Mouse (Mus musculus) gastrocnemius, postnatal 14 days (tissue): ENCODE data around the gene Jun. TPM values are rescaled to one million over a fixed set of nuclear protein-coding genes. Genes with fewer than 3 reads are reported as not detected.
A peak's percentile ranks its signal among the peaks of the same experiment; 100 is the strongest.

ENCODE experiments used
- DNase-seq: peaks from one replicate; pipeline ENCODE4 v3.0.0; 2021; ENCODE audit warnings: mixed read lengths
- intact Hi-C: fragments of 180-260 bp; cut with DNase I; formaldehyde crosslinking; loops from one replicate; pipeline ENCODE4 v1.15.1; 2025; ENCODE audit warnings: low total_unique reads
- total RNA-seq, 2 experiments: library from RNA; stranded (reverse); gene quantifications; 2 replicates each; pipeline ENCODE4 v1.2.3; 2021

Jun gene
- total RNA-seq, 2 experiments from 2014 or later: 37.6 to 54.8 TPM

GRCm38 (mm10) chr4:95078625-95079024 is 26.6 kb upstream of the Jun start:
- intact Hi-C loops: no loop called here
- DNase-seq: no peak

GRCm38 (mm10) chr4:95076279-95076678 is 24.3 kb upstream of the Jun start:
- intact Hi-C loops: no loop called here
- DNase-seq: no peak

GRCm38 (mm10) chr4:95075591-95076002 is 23.6 kb upstream of the Jun start:
- DNase-seq: no peak
- intact Hi-C loops: no loop called here

GRCm38 (mm10) chr4:95074319-95074718 is 22.3 kb upstream of the Jun start:
- intact Hi-C loops: no loop called here
- no peak for DNase-seq

GRCm38 (mm10) chr4:95073214-95073750 is 21.3 kb upstream of the Jun start:
- intact Hi-C loops: no loop called here
- no peak for DNase-seq

GRCm38 (mm10) chr4:95070407-95070806 is 18.4 kb upstream of the Jun start:
- intact Hi-C loops: no loop called here

GRCm38 (mm10) chr4:95068045-95068948 is 16.3 kb upstream of the Jun start:
- DNase-seq: no peak
- intact Hi-C loops: loop anchor here (10.0 kb wide), 1 partner anchor 77 kb away; no protein-coding TSS in a partner anchor

More at GRCm38 (mm10) chr4:95070407-95070806, 18.4 kb upstream of the Jun start:
- DNase-seq: no peak

- intact Hi-C loops: loop anchor here (10.0 kb wide), 1 partner anchor 81 kb away; no protein-coding TSS in a partner anchor
- no peak for DNase-seq
Observed at GRCm38 (mm10) chr4:95063609-95064210, 11.7 kb upstream of the Jun start.

- DNase-seq: no peak
- intact Hi-C loops: loop anchor here (10.0 kb wide), 1 partner anchor 82 kb away; no protein-coding TSS in a partner anchor
Observed at GRCm38 (mm10) chr4:95062873-95063272, 10.9 kb upstream of the Jun start.

- intact Hi-C loops: loop anchor here (10.0 kb wide), 1 partner anchor 238 kb away; no protein-coding TSS in a partner anchor
- no peak for DNase-seq
Observed at GRCm38 (mm10) chr4:95057264-95057663, 5.2 kb upstream of the Jun start.

GRCm38 (mm10) chr4:95055276-95055675 is 3.3 kb upstream of the Jun start:
- intact Hi-C loops: loop anchor here (10.0 kb wide), 1 partner anchor 240 kb away; no protein-coding TSS in a partner anchor
- no peak for DNase-seq

- intact Hi-C loops: loop anchor here (5.0 to 10.0 kb wide), 3 partner anchors 113 to 818 kb away; no protein-coding TSS in a partner anchor
- no peak for DNase-seq
Observed at GRCm38 (mm10) chr4:95054336-95054735, 2.3 kb upstream of the Jun start.

GRCm38 (mm10) chr4:95053791-95054117 is 1.7 kb upstream of the Jun start:
- DNase-seq: peak; percentile 79
- intact Hi-C loops: loop anchor here (5.0 to 10.0 kb wide), 3 partner anchors 114 to 819 kb away; no protein-coding TSS in a partner anchor

- intact Hi-C loops: loop anchor here (5.0 to 10.0 kb wide), 3 partner anchors 114 to 819 kb away; no protein-coding TSS in a partner anchor
Observed at GRCm38 (mm10) chr4:95053041-95053790, 1.2 kb upstream of the Jun start.

GRCm38 (mm10) chr4:95051311-95051871 is 631 bp downstream of the Jun start:
- intact Hi-C loops: loop anchor here (5.0 to 10.0 kb wide), 3 partner anchors 116 to 821 kb away; no protein-coding TSS in a partner anchor
- peak; percentile 69 for DNase-seq

More at GRCm38 (mm10) chr4:95053041-95053790, 1.2 kb upstream of the Jun start:
- DNase-seq: peak; percentile 89

- peak; percentile 83 for DNase-seq
- intact Hi-C loops: loop anchor here (5.0 to 10.0 kb wide), 3 partner anchors 117 to 822 kb away; no protein-coding TSS in a partner anchor
Observed at GRCm38 (mm10) chr4:95050518-95051278, 1.3 kb downstream of the Jun start.

GRCm38 (mm10) chr4:95049884-95050517 is 2.0 kb downstream of the Jun start:
- peak; percentile 89 for DNase-seq
- intact Hi-C loops: loop anchor here (5.0 to 10.0 kb wide), 4 partner anchors 38 to 822 kb away; no protein-coding TSS in a partner anchor
